Mouse (Mus musculus) midbrain, postnatal 0 days (tissue): Measurements from ENCODE around the gene Dpp6. TPM values are rescaled to one million over a fixed set of nuclear protein-coding genes. Genes with fewer than 3 reads are reported as not detected.
A peak's percentile ranks its signal among the peaks of the same experiment; 100 is the strongest.

Source experiments
- ATAC-seq: fragments of 200-750 bp; cut with Nextera tagmentation; 2 replicates; pipeline ENCODE4 v1.8.0; 2017; ENCODE audit warnings: moderate number of reproducible peaks, mild to moderate bottlenecking, moderate TSS enrichment, moderate library complexity; ENCODE audit not compliant: low FRiP score
- DNase-seq: peaks from one replicate; pipeline ENCODE4 v3.0.0-alpha.2; 2015; ENCODE audit warnings: low spot score
- H3K27ac ChIP-seq: fragments of 300-500 bp; sonication (generic); 2 replicates; pipeline ENCODE4 v1.5.1; 2014; ENCODE audit warnings: low read depth, mild to moderate bottlenecking, low read length, mixed read lengths
- H3K27me3 ChIP-seq: fragments of 300-500 bp; sonication (generic); 2 replicates; pipeline ENCODE4 v1.6.1; 2014; ENCODE audit warnings: low read length, control low read depth, mixed read lengths; ENCODE audit not compliant: insufficient read depth
- H3K36me3 ChIP-seq: fragments of 300-500 bp; sonication (generic); 2 replicates; pipeline ENCODE4 v1.6.1; 2014; ENCODE audit warnings: low read length, control low read depth, mixed read lengths; ENCODE audit not compliant: insufficient read depth
- H3K4me1 ChIP-seq: fragments of 300-500 bp; sonication (generic); 2 replicates; pipeline ENCODE4 v1.6.1; 2014; ENCODE audit warnings: mild to moderate bottlenecking, control low read depth, antibody characterized with exemption, low read length, mixed read lengths; ENCODE audit not compliant: insufficient read depth
- H3K4me2 ChIP-seq: fragments of 300-500 bp; sonication (generic); 2 replicates; pipeline ENCODE4 v1.6.1; 2014; ENCODE audit warnings: low read depth, mild to moderate bottlenecking, low read length, mixed read lengths; ENCODE audit not compliant: poor library complexity, severe bottlenecking
- H3K4me3 ChIP-seq: fragments of 300-500 bp; sonication (generic); 2 replicates; pipeline ENCODE4 v1.5.1; 2014; ENCODE audit warnings: low read depth, mild to moderate bottlenecking, low read length, moderate library complexity
- H3K9ac ChIP-seq: fragments of 300-500 bp; sonication (generic); replicated peaks from 2 replicates; pipeline ENCODE4 v1.6.1; 2014; ENCODE audit warnings: mild to moderate bottlenecking, low read length, moderate library complexity, mixed read lengths; ENCODE audit not compliant: poor library complexity, severe bottlenecking
- H3K9me3 ChIP-seq: fragments of 300-500 bp; sonication (generic); 2 replicates; pipeline ENCODE4 v1.6.1; 2016; ENCODE audit warnings: low read length, control low read depth
- CTCF ChIP-seq: IDR thresholded peaks from 2 replicates; pipeline ENCODE4 v1.5.1; 2016; ENCODE audit warnings: antibody characterized with exemption, mild to moderate bottlenecking
- WGBS: fragments of 180-500 bp; shearing (Covaris S2); extraction: QIAGEN DNeasy Blood & Tissue Kit; methylation state at CpG from one replicate; pipeline ENCODE4 v1.1.7; 2014; 5-methylcytosine and 5-hydroxymethylcytosine counted together
- polyA plus RNA-seq: library from polyadenylated mRNA; unstranded; fragments of >200 nt; fragmentation: Nextera tagmentation; extraction: Ambion mirVana; gene quantifications from 2 replicates; pipeline ENCODE4 v1.2.1, GENCODE M21; 2015
- total RNA-seq: library from RNA; depleted of rRNA; stranded (reverse); fragments of >200 nt; gene quantifications from 2 replicates; pipeline ENCODE4 v1.2.3, GENCODE M21; 2014

Gene Dpp6
- total and polyA plus RNA-seq, 2 experiments from 2014 or later, result 88.6 to 169 TPM

GRCm38 (mm10) chr5:27604132-27604531 lies 787.1 kb downstream of the Dpp6 start:
- 72% methylated on average over 1 of the region's 1 CpGs for WGBS
- 0 out of 2 replicates have a peak, but pooled peaks have one; percentile 41 for ATAC-seq
- no peak overlapping the region for H3K4me3 ChIP-seq
- no peaks in the 10 kb centered on the region for H3K27me3 ChIP-seq
- TF ChIP-seq CTCF, result no peak
- DNase-seq, result peak; percentile 19
- no peak overlapping the region for H3K9ac ChIP-seq
- no peak overlapping the region for H3K4me2 ChIP-seq
- H3K4me1 ChIP-seq, result no peaks in the 10 kb centered on the region
- H3K27ac ChIP-seq, result peak overlapping the region; percentile 43; the same call in 1 of the 2 replicates
- H3K9me3 ChIP-seq, result no peaks in the 10 kb centered on the region
- peaks cover 8% of the 10 kb centered on the region; the same call in 1 of the 2 replicates for H3K36me3 ChIP-seq

- no peak overlapping the region for H3K4me3 ChIP-seq
- no peaks in the 10 kb centered on the region for H3K27me3 ChIP-seq
- DNase-seq (peak; percentile 92), ATAC-seq (peak; percentile 73)
- no peaks in the 10 kb centered on the region for H3K36me3 ChIP-seq
- H3K27ac ChIP-seq, result no peak overlapping the region
- 24% methylated on average over 7 of the region's 7 CpGs for WGBS
- H3K9me3 ChIP-seq, result no peaks in the 10 kb centered on the region
- H3K4me1 ChIP-seq, result no peaks in the 10 kb centered on the region
- TF ChIP-seq CTCF, result peak; percentile 91
- H3K9ac ChIP-seq, result no peak overlapping the region
- no peak overlapping the region for H3K4me2 ChIP-seq
Observed at GRCm38 (mm10) chr5:27615769-27616168, 798.8 kb downstream of the Dpp6 start.

GRCm38 (mm10) chr5:27621811-27622210 lies 804.8 kb downstream of the Dpp6 start:
- Histone ChIP-seq H3K4me3 (no peak overlapping the region), H3K9ac (no peak overlapping the region), H3K36me3 (no peaks in the 10 kb centered on the region), H3K27me3 (no peaks in the 10 kb centered on the region), H3K4me2 (no peak overlapping the region), H3K9me3 (no peaks in the 10 kb centered on the region), H3K4me1 (no peaks in the 10 kb centered on the region), H3K27ac (no peak overlapping the region)
- no peak for TF ChIP-seq CTCF
- no peak for ATAC-seq
- no peak for DNase-seq

- H3K27ac ChIP-seq, result no peak overlapping the region
- H3K36me3 ChIP-seq, result no peaks in the 10 kb centered on the region
- H3K4me3 ChIP-seq, result no peak overlapping the region
- H3K9ac ChIP-seq, result no peak overlapping the region
- WGBS, result 65% methylated on average over 1 of the region's 1 CpGs
- H3K27me3 ChIP-seq, result no peaks in the 10 kb centered on the region
- no peak overlapping the region for H3K4me2 ChIP-seq
- no peak for TF ChIP-seq CTCF
- H3K9me3 ChIP-seq, result no peaks in the 10 kb centered on the region
- ATAC-seq, result no peak
- no peaks in the 10 kb centered on the region for H3K4me1 ChIP-seq
- no peak for DNase-seq
Observed at GRCm38 (mm10) chr5:27623876-27624275, 806.9 kb downstream of the Dpp6 start.

- Histone ChIP-seq H3K27me3 (no peaks in the 10 kb centered on the region), H3K4me3 (no peak overlapping the region), H3K9me3 (no peaks in the 10 kb centered on the region), H3K4me2 (no peak overlapping the region), H3K4me1 (no peaks in the 10 kb centered on the region), H3K36me3 (peaks cover 35% of the 10 kb centered on the region), H3K27ac (no peak overlapping the region), H3K9ac (no peak overlapping the region)
- WGBS, result 91% methylated on average over 2 of the region's 2 CpGs
- ATAC-seq, result no peak
- TF ChIP-seq CTCF, result no peak
- DNase-seq, result no peak
Observed at GRCm38 (mm10) chr5:27632151-27632550, 815.1 kb downstream of the Dpp6 start.

GRCm38 (mm10) chr5:27635941-27636340 lies 818.9 kb downstream of the Dpp6 start:
- WGBS, result 79% methylated on average over 2 of the region's 2 CpGs
- DNase-seq, result peak; percentile 54
- H3K4me1 ChIP-seq, result no peaks in the 10 kb centered on the region
- peaks cover 42% of the 10 kb centered on the region for H3K36me3 ChIP-seq
- no peak overlapping the region for H3K4me2 ChIP-seq
- TF ChIP-seq CTCF, result no peak
- no peaks in the 10 kb centered on the region for H3K27me3 ChIP-seq
- no peak for ATAC-seq
- no peaks in the 10 kb centered on the region for H3K9me3 ChIP-seq
- H3K4me3 ChIP-seq, result no peak overlapping the region
- no peak overlapping the region for H3K27ac ChIP-seq
- no peak overlapping the region for H3K9ac ChIP-seq
